Mouse (Mus musculus) spleen, postnatal 4 days (tissue): ENCODE measurements around the gene Rnase12.
"Not testable (repeated sequence)": the region's sequence is repeated elsewhere in the genome, so short reads cannot be mapped to it uniquely, and the experiment has no call there.

Source experiments
- DNase-seq, 2 experiments: peaks; one replicate each; pipeline ENCODE4 v3.0.0; 2022; ENCODE audit warnings: low spot score in 2 of 2

The Rnase12 gene

GRCm38 (mm10) chr14:51023457-51023856 is 34.0 kb downstream of the Rnase12 start:
- DNase-seq = no peak

- no peak for DNase-seq
Measured at GRCm38 (mm10) chr14:51017256-51017655, 40.2 kb downstream of the Rnase12 start.

- no peak for DNase-seq
Measured at GRCm38 (mm10) chr14:51015780-51016179, 41.7 kb downstream of the Rnase12 start.

GRCm38 (mm10) chr14:51014724-51015123 is 42.7 kb downstream of the Rnase12 start:
- not testable (repeated sequence) for DNase-seq

GRCm38 (mm10) chr14:51009572-51009971 is 47.9 kb downstream of the Rnase12 start:
- no peak for DNase-seq

GRCm38 (mm10) chr14:51008781-51009180 is 48.7 kb downstream of the Rnase12 start:
- DNase-seq = no peak

- no peak for DNase-seq
Measured at GRCm38 (mm10) chr14:51007914-51008713, 49.3 kb downstream of the Rnase12 start.

GRCm38 (mm10) chr14:51007152-51007801 is 50.2 kb downstream of the Rnase12 start, which contains the start of gene Rnase10:
Gene Rnase10 (plus strand): TSS chr14:51007751.
- no peak for DNase-seq
